Mouse (Mus musculus) heart, postnatal 36 days (tissue): ENCODE data around the gene B3gnt6. TPM values are rescaled to one million over a fixed set of nuclear protein-coding genes. Genes with fewer than 3 reads are reported as not detected.

Experiments used
- DNase-seq, 2 experiments: peaks; one replicate each; pipeline ENCODE4 v3.0.0; 2021 to 2022
- intact Hi-C: fragments of 180-260 bp; cut with DNase I; formaldehyde crosslinking; loops from one replicate; pipeline ENCODE4 v1.15.1; 2025
- total RNA-seq, 2 experiments: library from RNA; stranded (reverse); gene quantifications; 2 replicates each; pipeline ENCODE4 v1.2.3; 2021

Gene B3gnt6
- total RNA-seq, 2 experiments from 2014 or later = not detected

DNA sequence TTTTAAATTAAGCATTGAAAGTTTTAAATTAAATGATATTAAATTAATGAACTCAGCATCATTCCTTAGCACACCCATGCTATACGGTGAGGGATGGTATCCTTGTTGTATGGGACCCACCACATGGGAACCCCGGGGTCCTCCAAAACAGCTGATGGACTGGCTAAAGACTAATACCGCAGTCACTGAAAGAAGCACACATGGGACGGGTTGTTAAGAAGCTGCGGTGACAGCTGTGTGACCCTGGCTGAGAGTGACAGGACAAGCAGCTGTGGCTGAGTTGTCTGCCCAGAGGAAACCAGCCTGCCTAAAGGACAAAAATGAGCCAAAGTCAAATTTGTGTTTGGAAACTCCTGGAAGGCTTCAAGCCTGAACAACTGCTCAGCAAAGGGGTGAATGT is 45.4 kb downstream of the B3gnt6 start:
- intact Hi-C loops = loop anchor here (2.0 kb wide), 2 partner anchors 187 to 195 kb away; no protein-coding TSS in a partner anchor
- DNase-seq = no peak

DNA sequence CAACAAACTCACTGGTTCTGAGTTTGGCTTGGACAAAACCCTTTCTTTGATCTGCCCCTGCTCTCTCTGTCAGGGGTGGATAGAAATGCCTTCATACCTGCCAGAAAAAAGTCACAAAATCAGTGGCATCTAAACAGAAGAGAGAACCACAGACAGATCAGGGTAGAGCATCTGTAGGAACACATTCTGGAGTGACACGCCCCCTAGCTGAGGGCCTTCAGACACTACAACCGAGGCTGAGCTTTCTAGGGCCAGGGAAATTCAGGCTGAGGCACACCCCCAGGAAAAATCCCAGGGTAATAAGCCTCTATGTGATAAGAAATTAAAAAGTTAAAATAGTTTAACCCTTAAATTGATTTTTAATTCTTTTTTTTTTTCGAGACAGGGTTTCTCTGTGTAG is 45.9 kb downstream of the B3gnt6 start:
- DNase-seq = no peak
- intact Hi-C loops = no loop called here

DNA sequence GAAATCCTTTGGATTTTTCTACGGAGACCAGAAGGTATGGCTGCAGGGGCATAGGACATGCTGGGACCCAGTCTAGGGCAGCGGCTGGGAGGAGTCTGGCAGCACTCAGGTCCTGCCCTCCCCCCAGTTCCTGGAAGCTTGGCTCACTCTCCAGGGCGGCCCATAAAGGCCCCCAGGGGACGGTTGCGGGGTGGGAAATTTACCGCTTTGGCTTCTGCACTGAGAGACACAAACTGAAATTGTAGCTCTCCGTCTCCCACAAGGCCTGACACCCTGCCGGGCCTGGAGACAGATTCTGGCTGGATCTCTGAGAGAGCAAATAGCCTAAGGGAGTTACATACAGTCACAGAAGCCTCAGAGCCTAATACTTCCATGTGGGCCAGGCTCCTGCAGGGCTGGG is 46.9 kb downstream of the B3gnt6 start:
- DNase-seq = no peak
- intact Hi-C loops = no loop called here

DNA sequence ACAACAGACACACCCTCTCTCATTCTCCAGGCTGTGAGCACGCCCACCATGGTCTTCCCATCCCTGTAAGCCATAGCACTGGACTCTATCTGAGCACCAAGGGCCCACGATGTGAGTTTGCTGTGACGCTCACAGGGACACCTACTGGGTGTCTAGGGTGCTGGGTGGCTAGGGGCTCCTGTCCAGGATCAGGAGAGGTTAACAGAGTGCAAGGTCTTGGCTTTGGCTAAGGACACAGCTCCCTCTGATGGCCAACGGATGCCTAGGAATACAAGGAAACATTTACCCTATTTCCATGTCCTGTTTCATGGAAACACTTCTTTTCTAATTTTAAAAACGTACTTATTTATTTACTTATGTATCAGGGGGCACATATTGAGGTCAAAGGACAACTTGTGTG is 48.8 kb downstream of the B3gnt6 start:
- intact Hi-C loops = no loop called here
- DNase-seq = no peak

DNA sequence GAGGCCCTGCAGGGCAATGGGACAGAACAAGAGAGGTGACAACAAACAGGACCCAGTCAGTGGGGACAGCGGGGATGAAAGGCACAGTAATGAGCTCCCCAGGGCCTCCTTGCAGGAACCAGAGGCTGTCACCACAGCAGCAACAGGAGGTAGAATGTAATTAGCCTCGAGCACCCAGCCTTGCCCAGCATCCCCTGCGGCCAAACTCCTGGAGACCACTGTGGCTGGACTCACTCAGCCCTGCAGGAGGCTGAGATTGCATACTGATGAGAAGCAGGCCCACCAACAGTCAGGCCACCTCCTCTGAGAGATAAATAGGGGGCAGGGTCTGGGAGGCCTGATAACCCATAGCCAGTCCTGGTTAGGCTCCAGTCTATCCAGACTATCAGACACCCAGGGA is 49.5 kb downstream of the B3gnt6 start:
- DNase-seq = no peak
- intact Hi-C loops = no loop called here

DNA sequence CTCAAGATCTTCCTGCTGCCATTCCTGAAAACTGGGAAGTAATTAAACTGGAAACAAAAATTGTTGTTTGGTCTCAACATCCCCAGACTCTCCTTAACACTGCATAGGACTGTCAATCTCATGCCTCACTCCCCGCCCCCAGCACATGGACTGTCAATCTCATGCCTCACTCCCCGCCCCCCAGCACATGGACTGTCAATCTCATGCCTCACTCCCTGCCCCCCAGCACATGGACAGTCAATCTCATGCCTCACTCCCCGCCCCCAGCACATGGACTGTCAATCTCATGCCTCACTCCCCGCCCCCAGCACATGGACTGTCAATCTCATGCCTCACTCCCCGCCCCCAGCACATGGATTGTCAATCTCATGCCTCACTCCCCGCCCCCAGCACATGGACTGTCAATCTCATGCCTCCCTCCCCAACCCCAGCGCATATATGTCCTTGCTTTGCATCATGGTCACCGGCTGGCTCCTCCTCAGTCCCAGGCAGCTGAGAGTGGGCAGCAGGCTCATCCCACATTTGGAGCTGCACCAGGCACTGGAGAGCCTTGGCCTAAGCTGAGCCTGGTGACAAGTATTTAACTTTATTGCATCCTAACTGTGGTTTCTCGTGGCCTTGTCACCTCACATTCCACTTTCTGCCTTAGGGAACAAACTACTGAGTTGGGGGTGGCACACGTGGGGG is 50.4 kb downstream of the B3gnt6 start:
- no peak for DNase-seq
- intact Hi-C loops = no loop called here

DNA sequence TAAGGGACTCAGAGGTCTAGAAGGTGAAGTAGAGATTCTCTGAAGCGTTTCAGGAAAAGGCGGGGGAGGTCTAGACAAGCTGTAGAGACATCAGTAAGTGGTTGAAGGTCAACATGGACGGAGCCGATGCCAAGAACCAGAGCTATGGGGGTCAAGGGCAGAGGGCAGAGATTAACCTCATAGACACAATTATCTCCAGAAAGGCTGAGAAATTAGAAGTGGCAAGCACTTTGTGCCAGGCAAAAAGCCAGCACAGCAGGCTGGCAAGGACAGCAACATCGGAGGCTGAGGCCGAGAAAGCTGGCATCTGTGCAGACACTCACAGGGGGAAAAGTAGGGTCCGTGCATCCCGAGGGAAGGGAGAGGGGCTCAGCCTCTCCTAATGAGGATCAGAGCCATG is 51.5 kb downstream of the B3gnt6 start:
- no peak for DNase-seq
- intact Hi-C loops = no loop called here

DNA sequence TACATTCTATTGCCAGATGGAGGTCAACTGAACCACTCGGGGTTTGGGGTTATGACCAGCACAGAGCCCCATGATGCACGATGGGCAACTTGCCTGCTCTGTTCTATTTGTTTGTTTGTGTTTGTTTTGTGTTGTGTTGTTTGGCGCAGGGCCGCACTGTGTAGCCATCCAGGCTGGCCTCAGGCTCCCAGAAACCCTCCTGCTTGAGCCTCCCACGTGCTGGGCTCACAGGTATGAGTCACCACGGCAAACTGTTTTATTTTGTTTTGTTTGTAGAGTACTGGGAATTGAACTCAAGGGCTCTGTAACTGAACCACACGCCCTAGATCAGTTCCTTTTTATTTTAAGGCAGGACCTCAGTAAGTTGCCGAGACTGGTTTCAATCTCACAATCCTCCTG is 52.8 kb downstream of the B3gnt6 start:
- no peak for DNase-seq
- intact Hi-C loops = no loop called here

DNA sequence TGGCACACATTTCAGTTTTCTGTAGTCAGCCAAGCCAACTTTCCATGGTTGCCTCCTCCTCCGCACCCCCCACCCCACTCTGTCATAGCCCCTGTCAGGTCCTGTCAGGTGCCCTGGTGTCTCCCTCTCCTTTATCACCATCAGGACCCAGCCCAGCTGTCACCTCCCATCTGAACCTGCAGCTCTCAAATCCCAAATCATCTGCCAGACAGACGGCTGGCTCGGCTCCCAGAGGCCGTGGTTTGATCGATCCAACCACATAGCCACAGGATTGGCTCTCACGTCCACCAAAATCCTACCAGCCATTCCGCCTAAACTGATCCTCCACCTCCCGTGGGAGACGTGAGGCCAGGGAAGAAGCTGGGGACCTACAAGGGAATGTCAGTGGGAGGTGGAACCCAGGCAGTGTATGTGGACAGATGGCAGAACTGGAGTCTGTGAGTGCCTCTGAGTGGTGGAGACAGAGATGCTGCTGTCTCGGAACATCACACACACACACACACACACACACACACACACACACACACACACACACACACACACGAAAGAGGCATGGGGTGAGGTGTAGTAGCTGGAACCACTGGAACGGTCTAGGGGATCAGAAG is 53.3 kb downstream of the B3gnt6 start:
- intact Hi-C loops = no loop called here
- no peak for DNase-seq

DNA sequence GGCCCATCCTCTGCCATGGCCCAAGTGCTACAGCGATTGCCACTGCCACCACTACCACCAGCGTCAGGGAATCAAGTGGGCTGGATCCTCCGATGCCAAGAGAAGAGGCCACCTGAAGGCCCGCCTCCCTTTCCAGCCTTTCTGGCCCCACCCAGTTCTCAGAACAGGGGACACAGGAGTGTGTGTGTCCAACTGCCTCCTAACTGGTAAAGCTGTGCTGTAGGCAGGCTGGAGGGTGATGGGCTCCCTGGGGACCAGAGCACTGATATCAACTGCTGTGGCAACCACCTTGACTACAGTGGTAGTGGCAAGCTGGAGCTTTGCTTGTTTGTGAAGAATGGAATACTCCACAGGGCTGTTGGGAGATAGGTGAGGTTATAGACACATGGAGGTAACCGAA is 53.9 kb downstream of the B3gnt6 start, which contains the start of gene Omp:
Omp (minus strand) TSS at position 101 of the 400 bp plus-strand sequence.
- no peak for DNase-seq
- intact Hi-C loops = no loop called here

DNA sequence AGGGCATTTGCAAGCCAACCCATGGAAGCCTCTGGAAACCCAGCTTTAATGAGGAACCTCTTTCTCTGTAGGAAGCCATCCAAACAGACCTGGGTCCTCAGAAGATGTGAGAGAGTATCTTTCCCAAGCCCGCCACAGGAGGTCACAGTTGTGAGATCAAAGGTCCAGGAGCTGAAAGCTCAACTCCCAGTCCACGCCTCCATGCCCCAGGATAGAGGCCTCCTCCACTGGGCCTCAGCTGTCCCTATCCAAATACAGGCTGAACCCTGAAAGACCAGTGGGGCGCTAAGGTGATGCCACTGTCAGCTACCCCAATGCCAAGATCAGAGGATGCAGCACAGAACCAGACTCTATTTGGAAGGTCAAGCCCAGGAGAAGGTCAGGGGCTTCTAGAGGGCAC is 56.6 kb downstream of the B3gnt6 start:
- intact Hi-C loops = no loop called here

More for the DNA sequence above, 56.6 kb downstream of the B3gnt6 start:
- DNase-seq = no peak

Other genes starting within 250 kb of the B3gnt6 start
- 1 to 10 TPM; 5.3 to 5.8 TPM for gene Myo7a, start 80.0 kb downstream of the B3gnt6 start, total RNA-seq
- under 1 TPM in 1 of 2 experiments, not detected in 1; 0.11 TPM for gene Omp, start 54.0 kb downstream of the B3gnt6 start, total RNA-seq
- 1 to 10 TPM; 2.4 to 2.6 TPM for gene Capn5, start 21.2 kb downstream of the B3gnt6 start, total RNA-seq
- gene Acer3, start 121.7 kb upstream of the B3gnt6 start, total RNA-seq = 10 to 100 TPM; 12.8 to 13.5 TPM
- gene Tsku, start 161.8 kb upstream of the B3gnt6 start, total RNA-seq = 1 to 10 TPM; 2.8 to 3.2 TPM
- gene Gucy2d, start 240.9 kb upstream of the B3gnt6 start, total RNA-seq = under 1 TPM in 1 of 2 experiments, not detected in 1; 0.25 TPM